Mouse (Mus musculus): ENCODE measurements around the gene Ganab. TPM values are rescaled to one million over a fixed set of nuclear protein-coding genes. Genes with fewer than 3 reads are reported as not detected.

Ganab gene
- polyA plus RNA-seq, 1 experiment from 2014 or later: 95.7 TPM

DNA sequence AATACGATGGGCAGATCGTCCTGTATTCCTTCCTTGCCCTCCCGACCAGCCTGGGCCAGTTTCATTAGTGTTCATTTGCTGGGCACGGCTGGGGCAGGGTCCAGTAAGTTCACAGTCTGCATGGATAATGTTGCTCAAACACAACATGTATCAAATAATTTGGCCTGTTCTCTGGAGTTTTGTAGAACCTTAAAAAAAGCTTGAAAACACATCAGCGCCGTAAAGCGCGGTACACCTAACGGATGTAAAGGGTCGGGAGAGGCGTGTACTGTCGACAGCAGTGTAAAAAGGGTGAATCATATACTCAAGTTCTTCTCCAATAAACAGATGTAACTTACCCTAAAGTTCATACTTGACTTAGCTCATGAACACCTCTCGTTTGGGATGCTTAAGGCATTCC is 705 bp downstream of the Ganab start:
- no peak for ATAC-seq
- peak overlapping the region; percentile 78 for H3K4me3 ChIP-seq (ENCODE audit: low read length)
- H3K4me1 ChIP-seq (ENCODE audit: control insufficient read depth, insufficient read depth, low read length): peaks cover 21% of the 10 kb centered on the region
- no peaks in the 10 kb centered on the region for H3K9me3 ChIP-seq (ENCODE audit: control insufficient read depth, low read length)
- WGBS: 4% methylated on average over 13 of the region's 13 CpGs
- H3K27ac ChIP-seq (ENCODE audit: low read length): peak overlapping the region; percentile 71
- peak overlapping the region; percentile 89 for H3K9ac ChIP-seq (ENCODE audit: low read depth, low read length)
- H3K36me3 ChIP-seq (ENCODE audit: control insufficient read depth, insufficient read depth, low read length): peaks cover 11% of the 10 kb centered on the region; the same call in 1 of the 2 replicates
- H3K27me3 ChIP-seq (replicated peaks; ENCODE audit: control insufficient read depth, insufficient read depth, low read length): no peaks in the 10 kb centered on the region
- H3K4me2 ChIP-seq (ENCODE audit: low read depth, low read length): peak overlapping the region; percentile 77

DNA sequence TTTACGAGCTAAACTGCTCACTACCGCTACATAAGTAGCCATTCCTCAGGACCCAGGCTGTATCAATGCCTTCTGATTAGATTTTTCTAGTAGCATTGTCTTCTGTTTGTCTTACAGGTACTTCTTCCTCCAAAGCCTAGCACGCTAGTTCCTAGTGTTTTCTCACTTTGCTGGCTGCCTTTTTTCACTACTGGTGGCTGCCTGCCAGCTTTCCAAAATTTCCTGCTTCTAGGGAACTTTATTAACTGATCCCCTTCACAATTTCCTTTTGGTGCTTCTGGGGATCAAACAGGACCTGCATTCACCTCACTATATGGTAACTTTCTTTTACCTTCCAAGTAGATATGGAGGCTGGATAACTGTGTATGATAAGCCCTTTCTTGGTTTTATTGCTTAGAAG is 1.2 kb downstream of the Ganab start:
- 36% methylated on average over 3 of the region's 3 CpGs for WGBS

DNA sequence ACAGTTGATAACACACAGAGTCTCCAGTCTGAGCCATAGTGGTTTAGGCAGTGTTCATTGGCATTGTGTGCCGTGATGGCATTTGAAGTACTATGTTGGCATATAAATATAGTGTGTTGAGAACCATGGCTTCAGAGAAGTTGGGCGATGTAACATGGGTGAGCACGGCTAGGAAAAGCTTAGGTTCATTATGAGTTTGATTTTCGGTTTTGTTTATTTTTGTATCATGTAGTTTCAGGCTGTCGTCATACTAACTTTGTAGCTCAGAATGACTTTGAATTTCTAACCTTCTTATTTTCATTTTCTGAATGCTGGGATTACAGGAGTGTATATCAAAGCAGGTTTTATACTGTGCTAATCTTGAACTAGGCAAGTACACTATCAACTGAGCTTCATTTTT is 5.5 kb downstream of the Ganab start:
- H3K4me3 ChIP-seq (ENCODE audit: low read length): no peak overlapping the region
- 90% methylated on average over 5 of the region's 5 CpGs for WGBS
- ATAC-seq: no peak
- no peak overlapping the region for H3K9ac ChIP-seq (ENCODE audit: low read depth, low read length)
- peaks cover 7% of the 10 kb centered on the region for H3K4me1 ChIP-seq (ENCODE audit: control insufficient read depth, insufficient read depth, low read length)
- H3K9me3 ChIP-seq (ENCODE audit: control insufficient read depth, low read length): no peaks in the 10 kb centered on the region
- no peaks in the 10 kb centered on the region for H3K27me3 ChIP-seq (replicated peaks; ENCODE audit: control insufficient read depth, insufficient read depth, low read length)
- no peak overlapping the region for H3K4me2 ChIP-seq (ENCODE audit: low read depth, low read length)
- H3K36me3 ChIP-seq (ENCODE audit: control insufficient read depth, insufficient read depth, low read length): peaks cover 19% of the 10 kb centered on the region
- no peak overlapping the region for H3K27ac ChIP-seq (ENCODE audit: low read length)

More for the DNA sequence above, 1.2 kb downstream of the Ganab start:
- Histone ChIP-seq H3K4me1 (ENCODE audit: control insufficient read depth, insufficient read depth, low read length) (peaks cover 21% of the 10 kb centered on the region), H3K36me3 (ENCODE audit: control insufficient read depth, insufficient read depth, low read length) (peaks cover 11% of the 10 kb centered on the region; the same call in 1 of the 2 replicates), H3K27me3 (replicated peaks; ENCODE audit: control insufficient read depth, insufficient read depth, low read length) (no peaks in the 10 kb centered on the region), H3K27ac (ENCODE audit: low read length) (no peak overlapping the region), H3K4me2 (ENCODE audit: low read depth, low read length) (peak overlapping the region; percentile 77), H3K4me3 (ENCODE audit: low read length) (peak overlapping the region; percentile 78), H3K9me3 (ENCODE audit: control insufficient read depth, low read length) (no peaks in the 10 kb centered on the region), H3K9ac (ENCODE audit: low read depth, low read length) (peak overlapping the region; percentile 89)
- ATAC-seq: no peak

DNA sequence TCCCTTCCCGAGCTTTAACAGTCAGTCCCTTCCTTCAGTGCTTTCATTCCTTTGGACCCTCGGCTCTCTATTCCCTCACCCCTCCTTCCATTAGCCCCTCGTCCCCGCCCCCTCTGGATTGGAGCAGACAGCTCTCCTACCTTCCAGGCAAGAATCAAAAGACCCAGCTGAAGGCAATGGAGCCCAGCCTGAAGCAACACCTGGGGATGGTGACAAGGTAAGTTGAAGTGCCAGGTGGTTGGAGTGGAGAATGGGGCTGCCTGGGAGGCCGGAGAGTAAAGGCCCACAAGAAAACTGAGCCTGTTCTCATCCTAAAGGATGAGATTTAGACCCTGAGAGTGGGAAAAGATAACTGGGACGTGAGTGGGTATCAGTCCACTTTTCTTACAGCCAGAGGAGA is 10.7 kb downstream of the Ganab start:
- Histone ChIP-seq H3K36me3 (ENCODE audit: control insufficient read depth, insufficient read depth, low read length) (peaks cover 34% of the 10 kb centered on the region), H3K9ac (ENCODE audit: low read depth, low read length) (no peak overlapping the region), H3K27ac (ENCODE audit: low read length) (no peak overlapping the region), H3K27me3 (replicated peaks; ENCODE audit: control insufficient read depth, insufficient read depth, low read length) (no peaks in the 10 kb centered on the region), H3K9me3 (ENCODE audit: control insufficient read depth, low read length) (no peaks in the 10 kb centered on the region), H3K4me3 (ENCODE audit: low read length) (no peak overlapping the region), H3K4me2 (ENCODE audit: low read depth, low read length) (no peak overlapping the region), H3K4me1 (ENCODE audit: control insufficient read depth, insufficient read depth, low read length) (no peaks in the 10 kb centered on the region)
- no peak for ATAC-seq
- WGBS: 93% methylated on average over 6 of the region's 6 CpGs

DNA sequence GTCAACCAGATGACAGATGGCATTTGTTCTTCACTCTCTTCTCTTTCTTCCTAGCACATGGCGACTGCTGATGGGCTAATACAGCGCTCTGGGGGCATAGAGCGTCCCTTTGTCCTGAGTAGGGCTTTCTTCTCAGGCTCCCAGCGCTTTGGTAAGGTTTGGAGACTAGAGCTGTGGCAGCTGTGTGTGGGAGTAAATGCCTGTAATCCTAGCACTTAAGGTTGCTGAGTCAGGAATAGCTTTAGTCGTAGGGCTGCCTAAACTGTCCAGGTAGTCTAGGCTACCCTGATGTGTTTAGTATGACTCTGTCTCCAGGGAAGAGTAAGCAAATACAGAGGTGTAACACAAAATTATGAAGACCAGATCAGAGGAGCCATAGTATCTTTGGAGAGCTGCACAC is 13.9 kb downstream of the Ganab start:
- Histone ChIP-seq H3K27me3 (replicated peaks; ENCODE audit: control insufficient read depth, insufficient read depth, low read length) (no peaks in the 10 kb centered on the region), H3K4me1 (ENCODE audit: control insufficient read depth, insufficient read depth, low read length) (no peaks in the 10 kb centered on the region), H3K9me3 (ENCODE audit: control insufficient read depth, low read length) (no peaks in the 10 kb centered on the region), H3K9ac (ENCODE audit: low read depth, low read length) (no peak overlapping the region), H3K4me2 (ENCODE audit: low read depth, low read length) (no peak overlapping the region), H3K36me3 (ENCODE audit: control insufficient read depth, insufficient read depth, low read length) (peaks cover 40% of the 10 kb centered on the region), H3K27ac (ENCODE audit: low read length) (no peak overlapping the region), H3K4me3 (ENCODE audit: low read length) (no peak overlapping the region)
- WGBS: 91% methylated on average over 5 of the region's 5 CpGs
- ATAC-seq: no peak

DNA sequence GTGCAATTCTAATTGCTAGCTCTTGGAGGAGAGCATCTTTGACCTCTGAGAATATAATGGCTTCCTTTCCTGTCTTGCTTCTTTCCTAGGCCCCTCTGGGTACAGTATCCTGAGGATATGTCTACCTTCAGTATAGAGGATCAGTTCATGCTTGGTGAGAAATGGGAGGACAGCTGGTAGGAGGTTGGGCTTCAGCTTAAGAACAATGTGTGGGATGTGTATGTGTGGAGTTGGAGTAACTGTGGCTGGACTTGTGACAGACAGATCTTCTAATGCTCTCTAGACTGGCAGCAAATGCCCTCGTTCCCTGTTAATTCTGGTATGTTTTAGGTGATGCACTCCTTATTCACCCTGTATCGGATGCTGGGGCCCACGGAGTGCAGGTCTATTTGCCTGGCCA is 16.3 kb downstream of the Ganab start:
- H3K9me3 ChIP-seq (ENCODE audit: control insufficient read depth, low read length): no peaks in the 10 kb centered on the region
- WGBS: 95% methylated on average over 3 of the region's 3 CpGs
- no peaks in the 10 kb centered on the region for H3K4me1 ChIP-seq (ENCODE audit: control insufficient read depth, insufficient read depth, low read length)
- H3K9ac ChIP-seq (ENCODE audit: low read depth, low read length): no peak overlapping the region
- no peak overlapping the region for H3K4me3 ChIP-seq (ENCODE audit: low read length)
- H3K27ac ChIP-seq (ENCODE audit: low read length): no peak overlapping the region
- ATAC-seq: no peak
- no peak overlapping the region for H3K4me2 ChIP-seq (ENCODE audit: low read depth, low read length)
- H3K27me3 ChIP-seq (replicated peaks; ENCODE audit: control insufficient read depth, insufficient read depth, low read length): no peaks in the 10 kb centered on the region
- peaks cover 33% of the 10 kb centered on the region for H3K36me3 ChIP-seq (ENCODE audit: control insufficient read depth, insufficient read depth, low read length)

DNA sequence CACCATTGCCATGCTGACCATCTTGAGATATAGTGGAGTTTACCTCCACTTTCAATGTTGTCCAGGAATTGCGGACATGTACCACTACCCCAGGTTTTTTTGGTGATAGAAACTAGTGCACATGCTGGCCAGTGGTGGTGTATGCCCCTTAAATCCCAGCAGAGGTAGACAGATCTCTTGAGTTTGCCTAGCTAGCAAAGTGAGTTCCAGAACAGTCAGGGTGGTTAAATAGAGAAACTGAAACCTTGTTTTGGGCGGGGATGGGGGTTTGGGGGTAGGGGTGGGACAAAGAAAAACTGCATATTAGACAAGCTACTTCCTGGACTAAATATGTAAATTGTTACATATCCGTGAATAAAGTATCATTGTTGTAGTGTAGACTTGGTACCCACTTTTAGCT is 21.1 kb downstream of the Ganab start:
- ATAC-seq: no peak
- Histone ChIP-seq H3K36me3 (ENCODE audit: control insufficient read depth, insufficient read depth, low read length) (peaks cover 9% of the 10 kb centered on the region), H3K4me1 (ENCODE audit: control insufficient read depth, insufficient read depth, low read length) (peaks cover 10% of the 10 kb centered on the region; the same call in 1 of the 2 replicates), H3K9ac (ENCODE audit: low read depth, low read length) (no peak overlapping the region), H3K4me3 (ENCODE audit: low read length) (no peak overlapping the region), H3K9me3 (ENCODE audit: control insufficient read depth, low read length) (no peaks in the 10 kb centered on the region), H3K4me2 (ENCODE audit: low read depth, low read length) (no peak overlapping the region), H3K27me3 (replicated peaks; ENCODE audit: control insufficient read depth, insufficient read depth, low read length) (no peaks in the 10 kb centered on the region), H3K27ac (ENCODE audit: low read length) (no peak overlapping the region)
- WGBS: 91% methylated on average over 3 of the region's 3 CpGs

DNA sequence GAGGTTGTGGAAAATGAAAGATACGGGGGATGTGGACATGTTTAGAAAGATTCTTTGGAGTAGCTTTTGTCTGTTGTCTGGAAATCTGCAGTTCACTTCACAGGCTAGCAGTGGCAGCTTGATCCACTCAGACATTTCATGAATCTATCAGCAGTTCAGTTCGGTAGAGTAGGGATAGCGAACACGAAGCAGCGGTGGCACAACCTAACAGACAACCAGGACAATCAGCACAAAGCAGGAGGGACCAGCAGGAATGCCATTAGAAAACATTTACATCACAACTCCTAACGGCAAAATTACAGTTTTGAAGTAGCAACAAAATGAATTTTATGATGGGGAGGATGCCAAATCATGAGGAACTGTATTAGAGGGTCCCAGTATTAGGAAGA is 21.8 kb downstream of the Ganab start:
- peak overlapping the region; percentile 83 for H3K4me3 ChIP-seq (ENCODE audit: low read length)
- H3K27me3 ChIP-seq (replicated peaks; ENCODE audit: control insufficient read depth, insufficient read depth, low read length): no peaks in the 10 kb centered on the region
- peak overlapping the region; percentile 86 for H3K9ac ChIP-seq (ENCODE audit: low read depth, low read length)
- ATAC-seq: no peak
- H3K4me1 ChIP-seq (ENCODE audit: control insufficient read depth, insufficient read depth, low read length): peaks cover 10% of the 10 kb centered on the region; the same call in 1 of the 2 replicates
- H3K36me3 ChIP-seq (ENCODE audit: control insufficient read depth, insufficient read depth, low read length): peaks cover 2% of the 10 kb centered on the region
- peak overlapping the region; percentile 96 for H3K27ac ChIP-seq (ENCODE audit: low read length)
- 68% methylated on average over 6 of the region's 6 CpGs for WGBS
- no peaks in the 10 kb centered on the region for H3K9me3 ChIP-seq (ENCODE audit: control insufficient read depth, low read length)
- H3K4me2 ChIP-seq (ENCODE audit: low read depth, low read length): peak overlapping the region; percentile 75

DNA sequence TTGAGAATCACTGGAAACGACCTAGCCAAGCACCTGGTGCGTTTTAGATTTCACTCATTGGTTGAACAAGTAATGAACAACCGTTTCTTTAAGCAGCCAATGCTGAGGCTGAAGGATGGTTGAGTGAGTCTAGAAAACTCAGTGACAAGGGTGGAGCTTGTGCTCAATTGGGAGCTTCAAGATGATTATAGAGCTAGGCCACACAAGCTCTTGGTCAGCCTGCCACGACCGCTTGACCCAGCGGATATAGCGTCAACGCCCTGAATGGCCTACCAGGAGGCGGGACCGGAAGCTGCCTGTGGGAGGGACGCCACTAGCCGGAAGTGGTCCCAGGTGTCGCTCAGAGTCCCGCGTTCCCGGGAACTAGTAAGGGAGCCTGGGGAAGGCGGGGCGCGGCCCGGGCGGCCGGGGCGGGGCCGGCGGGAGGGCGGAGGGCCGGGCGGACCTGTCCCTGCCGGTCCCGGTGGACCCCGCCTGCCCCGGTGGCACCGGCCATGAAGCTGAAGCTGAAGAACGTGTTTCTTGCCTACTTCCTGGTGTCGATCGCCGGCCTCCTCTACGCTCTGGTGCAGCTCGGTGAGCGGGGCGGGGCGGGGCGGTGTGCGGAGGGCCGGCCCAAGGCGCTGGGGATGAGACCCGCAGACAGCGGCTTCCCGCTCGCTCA is 22.3 kb downstream of the Ganab start, which contains the start of gene B3gat3:
Gene B3gat3 (plus strand): TSS at position 302 of the 664 bp plus-strand sequence.
- H3K4me2 ChIP-seq (ENCODE audit: low read depth, low read length): peak within 1 kb of the TSS; percentile 75
- no peaks in the 10 kb centered on the region for H3K27me3 ChIP-seq (replicated peaks; ENCODE audit: control insufficient read depth, insufficient read depth, low read length)
- H3K36me3 ChIP-seq (ENCODE audit: control insufficient read depth, insufficient read depth, low read length): no peaks in the 10 kb centered on the region
- peak within 1 kb of the TSS; percentile 83 for H3K4me3 ChIP-seq (ENCODE audit: low read length)
- peak within 1 kb of the TSS; percentile 96 for H3K27ac ChIP-seq (ENCODE audit: low read length)
- H3K4me1 ChIP-seq (ENCODE audit: control insufficient read depth, insufficient read depth, low read length): peaks cover 10% of the 10 kb centered on the region; the same call in 1 of the 2 replicates
- H3K9ac ChIP-seq (ENCODE audit: low read depth, low read length): peak within 1 kb of the TSS; percentile 86
- peak; percentile 99 for ATAC-seq
- no peaks in the 10 kb centered on the region for H3K9me3 ChIP-seq (ENCODE audit: control insufficient read depth, low read length)
- 2% methylated on average over 50 of the region's 50 CpGs for WGBS
